Mouse (Mus musculus) CH12.LX (cell line): ENCODE measurements around the gene Gria2.

Source experiments
- CTCF ChIP-seq, 2 experiments: IDR thresholded peaks in 1 of 2; conservative IDR thresholded peaks in 1 of 2; 2 replicates each; pipeline ENCODE4 v1.5.1; 2011 to 2012; ENCODE audit warnings: low read depth in 2 of 2, low read length in 2 of 2, improper control_type of control experiment in 1 of 2, inconsistent platforms in 1 of 2, mild to moderate bottlenecking in 1 of 2, moderate library complexity in 1 of 2
- E2F4 ChIP-seq: IDR thresholded peaks from 2 replicates; pipeline ENCODE4 v1.6.1; 2011; ENCODE audit warnings: low read depth, low read length, improper control_type of control experiment; ENCODE audit not compliant: insufficient replicate concordance
- ELF1 ChIP-seq: IDR thresholded peaks from 2 replicates; pipeline ENCODE4 v1.6.1; 2014; ENCODE audit warnings: low read depth, mild to moderate bottlenecking, inconsistent platforms, low read length, improper control_type of control experiment
- EP300 ChIP-seq: IDR thresholded peaks from 2 replicates; pipeline ENCODE4 v1.6.1; 2011; ENCODE audit warnings: low read length, improper control_type of control experiment
- HCFC1 ChIP-seq: IDR thresholded peaks from 2 replicates; pipeline ENCODE4 v1.6.1; 2012; ENCODE audit warnings: low read depth, mild to moderate bottlenecking, inconsistent platforms, low read length, improper control_type of control experiment
- JUN ChIP-seq: IDR thresholded peaks from 2 replicates; pipeline ENCODE4 v1.6.1; 2011; ENCODE audit warnings: low read depth, mild to moderate bottlenecking, low read length, improper control_type of control experiment, moderate library complexity; ENCODE audit not compliant: insufficient read depth
- MAX ChIP-seq: IDR thresholded peaks from 2 replicates; pipeline ENCODE4 v1.6.1; 2011; ENCODE audit warnings: low read length, improper control_type of control experiment
- PAX5 ChIP-seq: IDR thresholded peaks from 2 replicates; pipeline ENCODE4 v1.6.1; 2012; ENCODE audit warnings: low read length, inconsistent platforms, mixed read lengths
- POLR2A ChIP-seq: IDR thresholded peaks from 2 replicates; pipeline ENCODE4 v1.6.1; 2011; ENCODE audit warnings: low read depth, mild to moderate bottlenecking, improper control_type of control experiment, low read length
- POLR2AphosphoS2 ChIP-seq: IDR thresholded peaks from 2 replicates; pipeline ENCODE4 v1.6.1; 2011; ENCODE audit warnings: low read depth, low read length, improper control_type of control experiment
- SIN3A ChIP-seq: IDR thresholded peaks from 2 replicates; pipeline ENCODE4 v1.6.1; 2012; ENCODE audit warnings: low read length, improper control_type of control experiment, inconsistent platforms
- USF1 ChIP-seq: IDR thresholded peaks from 2 replicates; pipeline ENCODE4 v1.6.1; 2014; ENCODE audit warnings: low read depth, mild to moderate bottlenecking, inconsistent platforms, low read length, improper control_type of control experiment

DNA sequence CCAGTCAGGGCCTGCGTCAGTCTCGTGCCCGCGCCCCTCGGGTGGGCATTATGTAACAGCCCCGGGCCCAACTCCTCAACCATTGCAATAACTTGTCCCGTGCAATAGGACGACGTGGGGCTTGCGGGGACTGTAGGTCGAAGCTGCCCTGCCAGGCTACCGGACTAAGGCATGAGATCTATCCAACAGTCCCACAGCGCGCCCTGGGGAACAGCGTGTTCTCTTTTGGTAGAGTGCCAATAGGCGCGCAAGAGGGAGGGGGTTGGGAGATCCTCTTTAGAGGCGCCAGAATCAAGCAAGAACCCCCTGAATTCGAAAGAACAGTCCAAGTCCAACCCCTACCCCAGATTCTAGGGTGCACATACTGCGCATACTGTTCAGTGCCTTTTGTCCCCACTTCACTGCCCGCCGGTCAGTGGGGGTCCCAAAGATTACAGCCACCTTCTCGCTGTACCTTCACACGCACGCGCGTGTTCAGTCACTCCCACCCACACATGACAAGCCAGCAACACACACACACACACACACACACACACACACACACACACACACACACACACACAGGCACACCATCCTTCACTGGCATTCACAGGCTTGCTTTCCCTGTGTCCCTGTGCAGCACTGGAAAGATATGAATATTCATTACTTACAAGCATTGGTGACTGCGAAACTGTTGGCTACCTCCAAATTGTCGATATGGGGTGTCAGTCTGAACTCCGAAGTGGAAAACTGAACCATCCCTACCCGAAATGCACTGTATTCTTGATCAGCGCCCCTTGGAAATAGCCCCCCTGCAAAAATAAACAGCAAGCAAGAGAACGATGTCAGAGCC lies 1.4 kb downstream of the Gria2 start:
- TF ChIP-seq SIN3A = no peak
- TF ChIP-seq USF1 = no peak
- TF ChIP-seq EP300 = no peak
- TF ChIP-seq JUN = no peak
- TF ChIP-seq PAX5 = no peak
- no peak for TF ChIP-seq HCFC1
- TF ChIP-seq POLR2A = no peak
- TF ChIP-seq ELF1 = no peak
- no peak for TF ChIP-seq CTCF (conservative IDR thresholded peaks at IDR 0.05 in 1 of 2, IDR thresholded peaks at IDR 0.05 in 1 of 2; ENCODE audit: low read depth in 2 of 2, low read length in 2 of 2)
- TF ChIP-seq MAX = no peak
- no peak for TF ChIP-seq POLR2AphosphoS2
- no peak for TF ChIP-seq E2F4
